Mouse (Mus musculus) embryonic fibroblast, embryonic 13.5 days (primary cell): ENCODE measurements at regions not wholly inside any gene's neighbourhood (a gene's known extent, or its start where the extent isn't known, plus 50 kb on each side); places are given as distances from the start of the nearest gene placed in this dataset.

Experiments
- CTCF ChIP-seq: IDR thresholded peaks from 2 replicates; pipeline ENCODE4 v1.5.1; 2011; ENCODE audit warnings: mild to moderate bottlenecking, control low read depth, low read length, moderate library complexity, borderline replicate concordance; ENCODE audit not compliant: insufficient read depth
- POLR2A ChIP-seq: IDR thresholded peaks from 2 replicates; pipeline ENCODE4 v1.6.1; 2011; ENCODE audit warnings: low read depth, mild to moderate bottlenecking, control low read depth, low read length, moderate library complexity

DNA sequence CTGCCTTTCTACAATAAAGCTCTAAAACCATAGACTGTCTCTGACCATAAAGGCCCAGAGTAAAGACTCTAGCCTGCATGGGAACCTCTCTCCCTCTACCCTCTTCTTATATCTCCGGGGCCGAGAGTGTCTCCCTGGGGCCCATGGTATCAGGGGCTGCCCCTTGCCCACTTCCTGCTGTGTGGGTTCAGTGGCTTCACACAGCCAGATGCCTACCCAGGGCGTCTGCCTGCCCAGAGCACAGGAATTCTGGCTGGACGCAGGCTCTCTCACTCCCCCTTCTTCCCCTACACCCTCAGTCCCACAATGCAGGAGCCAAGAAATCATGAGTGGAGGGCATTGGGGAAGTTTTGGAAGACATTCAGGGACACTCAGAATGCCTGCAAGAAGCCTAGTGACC is 150.8 kb downstream of the Bod1 start:
- no peak for TF ChIP-seq CTCF
- no peak for TF ChIP-seq POLR2A
